Mouse (Mus musculus): ENCODE measurements around the gene Dmrt3.

DNA sequence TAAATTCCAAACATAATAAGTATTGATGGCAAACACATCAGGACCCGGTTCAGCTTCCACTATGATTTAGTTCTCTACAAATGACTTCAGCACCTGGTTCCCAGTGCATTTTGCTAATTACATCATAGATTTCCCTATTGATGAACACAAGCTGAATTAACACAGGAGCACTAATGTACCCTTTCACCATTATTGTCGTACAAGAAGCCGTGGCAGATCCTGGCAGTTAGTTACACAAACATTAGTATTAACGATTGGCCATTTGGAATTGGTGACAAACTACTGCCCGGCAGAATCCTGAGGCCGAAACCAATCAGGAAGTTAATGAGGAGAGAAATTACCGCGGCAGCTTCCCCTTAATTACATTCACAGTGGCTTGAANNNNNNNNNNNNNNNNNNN is 8.1 kb upstream of the Dmrt3 start:
- TF ChIP-seq CTCF (IDR thresholded peaks at IDR 0.05; ENCODE audit: low read depth): no peak
- no peak for TF ChIP-seq EP300 (optimal IDR thresholded peaks at IDR 0.05)

All from stomach, postnatal 0 days (tissue).